Mouse (Mus musculus): ENCODE data around the gene Cpt1b.

- TF ChIP-seq CTCF (IDR thresholded peaks at IDR 0.05; ENCODE audit: low read depth) = no peak
- TF ChIP-seq EP300 (IDR thresholded peaks at IDR 0.05; ENCODE audit: low read depth) = no peak
Measured at GRCm38 (mm10) chr15:89461321-89461720, 35.7 kb upstream of the Cpt1b start.

All from heart, postnatal 0 days (tissue).